Mouse (Mus musculus) heart, adult 18-20 months (tissue): ENCODE results near the gene Dclk2. TPM values are rescaled to one million over a fixed set of nuclear protein-coding genes. Genes with fewer than 3 reads are reported as not detected.
A peak's percentile ranks its signal among the peaks of the same experiment; 100 is the strongest.

ENCODE experiments used
- DNase-seq, 2 experiments: peaks; one replicate each; pipeline ENCODE4 v3.0.0; 2021 to 2022; ENCODE audit warnings: mixed read lengths in 1 of 2
- total RNA-seq, 2 experiments: library from RNA; stranded (reverse); gene quantifications; 2 replicates each; pipeline ENCODE4 v1.2.3; 2021

Dclk2 gene
- total RNA-seq, 2 experiments from 2014 or later = 0.99 to 1.3 TPM

GRCm38 (mm10) chr3:86759383-86759782 lies 161.3 kb downstream of the Dclk2 start:
- DNase-seq = no peak

- peak in 1 of 2 experiments; percentile 5 for DNase-seq
Measured at GRCm38 (mm10) chr3:86758727-86759126, 161.9 kb downstream of the Dclk2 start.

GRCm38 (mm10) chr3:86756548-86756947 lies 164.1 kb downstream of the Dclk2 start:
- DNase-seq = no peak

GRCm38 (mm10) chr3:86754595-86755557 lies 165.8 kb downstream of the Dclk2 start:
- no peak for DNase-seq

- DNase-seq = no peak
Measured at GRCm38 (mm10) chr3:86754178-86754577, 166.5 kb downstream of the Dclk2 start.

- DNase-seq = no peak
Measured at GRCm38 (mm10) chr3:86750652-86751051, 170.0 kb downstream of the Dclk2 start.

GRCm38 (mm10) chr3:86745769-86746512 lies 174.7 kb downstream of the Dclk2 start:
- DNase-seq = no peak

GRCm38 (mm10) chr3:86745348-86745747 lies 175.3 kb downstream of the Dclk2 start:
- DNase-seq = no peak

- DNase-seq = no peak
Measured at GRCm38 (mm10) chr3:86739745-86740144, 180.9 kb downstream of the Dclk2 start.

- no peak for DNase-seq
Measured at GRCm38 (mm10) chr3:86738831-86739230, 181.8 kb downstream of the Dclk2 start.

Other genes starting within 250 kb of the Dclk2 start
- 1 to 10 TPM; 4.5 to 6.6 TPM for gene Cd1d1, start 78.6 kb upstream of the Dclk2 start, total RNA-seq